Mouse (Mus musculus) yolk sac, embryonic 10.5 days (tissue): ENCODE data around the gene Abcd2.

Source experiments
- DNase-seq: peaks from one replicate; pipeline ENCODE4 v3.0.0-alpha.2; 2017; ENCODE audit warnings: low spot score

The Abcd2 gene

GRCm38 (mm10) chr15:91161153-91161552, 30.4 kb downstream of the Abcd2 start:
- no peak for DNase-seq

GRCm38 (mm10) chr15:91153311-91153710, 38.3 kb downstream of the Abcd2 start:
- DNase-seq: no peak

- no peak for DNase-seq
These were observed 39.0 kb downstream of the Abcd2 start for GRCm38 (mm10) chr15:91152592-91152991.

- DNase-seq: no peak
These were observed 67.0 kb downstream of the Abcd2 start for GRCm38 (mm10) chr15:91124584-91124983.

GRCm38 (mm10) chr15:91112555-91113209, 78.9 kb downstream of the Abcd2 start:
- no peak for DNase-seq

- no peak for DNase-seq
These were observed 83.4 kb downstream of the Abcd2 start for GRCm38 (mm10) chr15:91108102-91108659.

GRCm38 (mm10) chr15:91104934-91105333, 86.7 kb downstream of the Abcd2 start:
- no peak for DNase-seq

- no peak for DNase-seq
These were observed 87.3 kb downstream of the Abcd2 start for GRCm38 (mm10) chr15:91104276-91104675.

GRCm38 (mm10) chr15:91103814-91104213, 87.8 kb downstream of the Abcd2 start:
- no peak for DNase-seq

GRCm38 (mm10) chr15:91103305-91103704, 88.3 kb downstream of the Abcd2 start:
- no peak for DNase-seq

GRCm38 (mm10) chr15:91096606-91097005, 95.0 kb downstream of the Abcd2 start:
- no peak for DNase-seq
